Mouse (Mus musculus) liver, embryonic 14.5 days (tissue): ENCODE results near the gene Clrn3.
"Not testable (repeated sequence)": the region's sequence is repeated elsewhere in the genome, so short reads cannot be mapped to it uniquely, and the experiment has no call there.

Experiments used
- CTCF ChIP-seq: IDR thresholded peaks from 2 replicates; pipeline ENCODE4 v1.5.1; 2016; ENCODE audit warnings: antibody characterized with exemption, low read depth, control low read depth
- EP300 ChIP-seq: IDR thresholded peaks from 2 replicates; pipeline ENCODE4 v1.6.1; 2016; ENCODE audit warnings: antibody characterized with exemption, low read depth

DNA sequence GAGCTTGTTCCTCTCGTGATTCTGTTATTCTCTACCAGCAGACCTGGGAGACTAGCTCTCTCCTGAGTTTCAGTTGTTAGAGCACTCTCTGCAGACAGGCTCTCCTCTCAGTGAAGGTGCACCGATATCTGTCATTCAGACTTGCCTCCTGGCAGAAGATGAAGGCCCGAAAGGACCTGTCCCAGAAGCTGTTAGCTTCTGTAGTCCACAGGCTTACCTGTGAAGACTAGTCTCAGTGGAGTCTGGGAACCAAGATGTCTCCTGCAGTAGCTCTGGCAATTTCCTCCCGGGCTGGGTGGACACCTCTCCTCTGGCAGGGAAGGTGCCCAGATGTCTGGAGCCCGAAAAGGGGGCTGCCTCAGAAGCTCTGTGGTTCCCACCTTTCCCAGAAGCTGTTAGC is 21.9 kb downstream of the Clrn3 start:
- TF ChIP-seq CTCF, EP300: not testable (repeated sequence)
